Mouse (Mus musculus) urinary bladder, adult 2 months (tissue): ENCODE data around the gene Gm7138. TPM values are rescaled to one million over a fixed set of nuclear protein-coding genes. Genes with fewer than 3 reads are reported as not detected.
"Not testable (repeated sequence)": the region's sequence is repeated elsewhere in the genome, so short reads cannot be mapped to it uniquely, and the experiment has no call there.

Experiments
- DNase-seq: peaks from one replicate; pipeline ENCODE4 v3.0.0; 2022; ENCODE audit warnings: low spot score
- polyA plus RNA-seq: library from polyadenylated mRNA; depleted of rRNA; stranded (reverse); fragments of >200 nt; gene quantifications from 2 replicates; pipeline ENCODE4 v1.2.3, GENCODE M21; 2012; rRNA removed

Gene Gm7138
- polyA plus RNA-seq, 1 experiment, result not detected

DNA sequence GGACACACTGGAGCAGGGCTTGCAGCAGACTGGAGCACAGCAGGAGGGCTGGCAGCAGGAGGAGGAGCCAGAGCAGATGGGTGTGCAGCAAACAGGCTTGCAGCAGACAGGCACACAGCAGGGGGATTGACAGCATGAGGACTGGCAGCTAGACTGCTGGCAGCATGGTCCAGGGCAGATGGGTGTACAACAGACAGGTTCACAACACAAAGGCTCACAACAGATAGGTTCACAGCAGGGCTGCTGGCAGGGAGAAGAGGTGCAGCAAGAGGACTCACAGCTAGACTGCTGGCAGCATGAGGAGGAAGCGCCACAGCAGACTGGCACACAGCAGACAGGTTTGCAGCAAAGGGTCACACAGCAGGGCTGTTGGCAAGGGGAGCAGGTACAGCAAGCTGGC, 26.1 kb downstream of the Gm7138 start:
- not testable (repeated sequence) for DNase-seq

DNA sequence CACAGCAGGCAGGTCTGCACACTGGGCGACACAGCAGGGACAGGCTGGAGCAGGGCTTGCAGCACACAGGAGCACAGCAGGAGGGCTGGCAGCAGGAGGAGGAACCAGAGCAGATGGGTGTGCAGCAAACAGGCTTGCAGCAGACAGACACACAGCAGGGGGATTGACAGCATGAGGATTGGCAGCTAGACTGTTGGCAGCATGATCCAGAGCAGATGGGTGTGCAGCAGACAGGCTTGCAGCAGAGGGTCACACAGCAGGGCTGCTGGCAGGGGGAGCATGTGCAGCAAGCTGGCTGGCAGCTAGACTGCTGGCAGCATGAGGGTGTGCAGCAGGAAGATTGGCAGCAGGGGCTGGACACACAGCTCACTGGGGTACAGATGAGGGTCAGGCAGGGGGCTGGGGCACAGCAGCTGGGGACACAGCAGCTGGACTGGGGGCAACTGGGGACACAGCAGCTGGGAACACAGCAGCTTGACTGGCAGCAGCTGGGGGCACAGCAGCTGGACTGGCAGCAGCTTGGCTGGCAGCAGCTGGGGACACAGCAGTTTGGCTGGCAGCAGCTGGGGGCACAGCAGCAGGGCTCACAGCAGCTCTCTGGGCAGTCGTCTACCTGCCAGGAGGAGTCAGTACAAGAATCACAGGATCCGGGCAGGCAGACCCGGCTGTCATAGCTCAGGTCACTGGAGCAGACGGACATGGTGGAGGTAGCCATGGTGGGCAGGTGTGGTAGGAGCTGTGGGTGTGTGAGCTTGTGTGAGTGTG, 34.6 kb downstream of the Gm7138 start, which contains the start of gene Gm18596:
Gene Gm18596, minus strand, starts transcription at position 715 of the 765 bp plus-strand sequence.
- not testable (repeated sequence) for DNase-seq

DNA sequence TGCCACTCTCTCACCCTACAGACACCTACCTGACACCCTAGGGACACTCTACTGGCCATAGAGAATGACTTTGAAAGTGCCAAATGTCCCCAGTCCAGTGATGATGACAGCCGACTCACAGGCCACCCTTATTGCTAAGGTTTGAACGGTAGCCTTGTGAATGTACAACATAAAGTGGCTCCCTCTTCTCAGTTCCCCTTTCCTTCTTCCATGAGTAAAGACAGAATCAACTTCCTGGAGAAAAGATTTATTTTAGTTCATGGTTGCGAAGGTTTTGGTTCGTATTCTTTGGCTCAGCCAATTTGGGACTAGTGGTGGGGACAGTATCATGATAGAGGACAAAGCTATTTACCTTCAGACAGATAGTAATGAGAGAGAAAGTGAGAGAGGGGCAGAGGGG, 37.8 kb downstream of the Gm7138 start:
- DNase-seq, result no peak

DNA sequence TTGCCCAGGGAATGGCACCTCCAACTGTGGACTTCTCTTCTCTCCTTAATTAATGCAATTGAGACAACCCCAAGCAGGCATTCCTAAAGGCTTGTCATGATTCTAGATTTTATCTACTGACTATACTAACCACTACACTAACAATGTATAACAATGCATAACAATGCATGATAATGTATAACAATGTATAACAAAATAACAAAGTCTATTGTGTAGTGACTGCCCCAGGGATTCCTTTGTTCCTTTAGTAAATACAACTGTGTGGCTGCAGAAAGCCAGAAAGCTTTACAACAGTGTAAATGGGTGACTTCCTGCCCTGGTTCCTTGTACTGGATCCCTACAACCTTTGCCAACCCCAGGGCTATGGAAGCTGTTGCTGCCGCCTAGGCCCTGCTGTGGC, 40.8 kb downstream of the Gm7138 start:
- no peak for DNase-seq

DNA sequence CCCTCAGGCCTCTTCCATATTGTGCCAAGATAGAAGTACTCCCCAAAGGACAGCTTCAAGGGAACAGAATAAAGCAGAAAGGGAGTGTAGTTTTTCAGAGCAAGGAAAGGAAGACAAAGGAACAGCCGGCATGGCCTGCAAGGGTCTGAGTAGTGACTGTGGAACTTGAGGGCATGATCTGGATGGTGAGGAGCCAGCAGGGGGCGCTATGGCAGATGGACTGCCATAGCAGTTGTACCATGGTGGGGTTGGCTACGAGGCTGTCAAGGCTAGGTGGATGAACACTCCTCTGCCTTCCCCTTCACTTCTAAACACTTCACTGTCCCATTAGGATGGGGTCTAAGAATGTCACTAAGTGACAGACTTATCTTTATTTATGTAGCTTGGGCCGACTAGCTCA, 47.5 kb downstream of the Gm7138 start:
- no peak for DNase-seq

DNA sequence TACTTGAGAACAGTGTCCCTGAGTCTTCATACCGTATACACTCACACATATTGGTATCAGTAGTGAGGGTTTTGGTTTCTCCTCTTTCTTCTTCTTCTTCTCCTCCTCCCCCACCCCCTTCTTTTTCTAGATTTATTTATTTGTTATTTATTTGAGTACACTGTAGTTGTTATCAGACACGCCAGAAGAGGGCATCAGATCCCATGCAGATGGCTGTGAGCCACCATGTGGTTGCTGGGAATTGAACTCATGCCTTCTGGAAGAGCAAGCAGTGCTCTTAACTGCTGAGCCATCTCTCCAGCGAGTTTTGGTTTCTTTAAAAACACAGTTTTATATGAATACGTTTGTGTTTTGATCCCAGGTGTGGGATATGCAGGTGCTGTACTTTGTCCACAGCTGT, 48.5 kb downstream of the Gm7138 start:
- no peak for DNase-seq

Other genes starting within 250 kb of the Gm7138 start
- 16.7 and 19.2 TPM in 2 replicates for gene Itgb2, start 246.7 kb downstream of the Gm7138 start, polyA plus RNA-seq
- 457 and 472 TPM in 2 replicates for gene Pttg1ip, start 195.2 kb downstream of the Gm7138 start, polyA plus RNA-seq
- gene Sumo3, start 170.8 kb downstream of the Gm7138 start, polyA plus RNA-seq, result 294 and 318 TPM in 2 replicates
- gene Gm49325, start 170.7 kb downstream of the Gm7138 start, polyA plus RNA-seq, result 0.89 and 23.6 TPM in 2 replicates
- gene Ube2g2, start 154.7 kb downstream of the Gm7138 start, polyA plus RNA-seq, result 42.8 and 47.7 TPM in 2 replicates
- gene Tspear, start 90.4 kb downstream of the Gm7138 start, polyA plus RNA-seq, result 1.3 and 1.6 TPM in 2 replicates
- gene Gm19402, start 86.2 kb downstream of the Gm7138 start, polyA plus RNA-seq, result not detected in 2 replicates
- not detected in 2 replicates for gene Gm9508, start 79.7 kb downstream of the Gm7138 start, polyA plus RNA-seq
- gene Gm10272, start 70.3 kb downstream of the Gm7138 start, polyA plus RNA-seq, result not detected in 2 replicates
- 0.16 TPM in 1 of 2 replicates, not detected in the other for gene Gm10024, start 65.5 kb downstream of the Gm7138 start, polyA plus RNA-seq
- gene Gm10142, start 61.1 kb downstream of the Gm7138 start, polyA plus RNA-seq, result not detected in 2 replicates
- not detected in 2 replicates for gene Krtap12-1, start 56.3 kb downstream of the Gm7138 start, polyA plus RNA-seq
- not detected in 2 replicates for gene Gm10100, start 50.5 kb downstream of the Gm7138 start, polyA plus RNA-seq
- gene Gm18596, start 34.3 kb downstream of the Gm7138 start, polyA plus RNA-seq, result not detected in 2 replicates
- not detected in 2 replicates for gene Gm9736, start 25.6 kb downstream of the Gm7138 start, polyA plus RNA-seq
- gene Gm3233, start 17.3 kb downstream of the Gm7138 start, polyA plus RNA-seq, result not detected in 2 replicates
- not detected in 2 replicates for gene Gm3238, start 5.6 kb downstream of the Gm7138 start, polyA plus RNA-seq
- gene Gm3250, start 5.6 kb upstream of the Gm7138 start, polyA plus RNA-seq, result not detected in 2 replicates
- not detected in 2 replicates for gene Gm7137, start 11.3 kb upstream of the Gm7138 start, polyA plus RNA-seq
- gene Gm9639, start 18.1 kb upstream of the Gm7138 start, polyA plus RNA-seq, result not detected in 2 replicates
- gene Gm19668, start 22.2 kb upstream of the Gm7138 start, polyA plus RNA-seq, result not detected in 2 replicates
- not detected in 2 replicates for gene Gm9507, start 34.9 kb upstream of the Gm7138 start, polyA plus RNA-seq
- gene Gm2696, start 37.7 kb upstream of the Gm7138 start, polyA plus RNA-seq, result 0.12 TPM in 1 of 2 replicates, not detected in the other
- gene Krtap10-4, start 50.2 kb upstream of the Gm7138 start, polyA plus RNA-seq, result not detected in 2 replicates
- not detected in 2 replicates for gene Krtap10-10, start 59.0 kb upstream of the Gm7138 start, polyA plus RNA-seq
- gene Gm36176, start 69.9 kb upstream of the Gm7138 start, polyA plus RNA-seq, result not detected in 2 replicates
- gene Gm10318, start 75.9 kb upstream of the Gm7138 start, polyA plus RNA-seq, result not detected in 2 replicates
- not detected in 2 replicates for gene Gm3285, start 85.0 kb upstream of the Gm7138 start, polyA plus RNA-seq
- 2.9 and 4.0 TPM in 2 replicates for gene Lrrc3, start 125.6 kb upstream of the Gm7138 start, polyA plus RNA-seq
- 0.90 and 1.5 TPM in 2 replicates for gene Trpm2, start 193.6 kb upstream of the Gm7138 start, polyA plus RNA-seq
- 26.9 and 27.3 TPM in 2 replicates for gene 1810043G02Rik, start 201.6 kb upstream of the Gm7138 start, polyA plus RNA-seq
- gene Pfkl, start 233.1 kb upstream of the Gm7138 start, polyA plus RNA-seq, result 53.7 and 55.3 TPM in 2 replicates